10 mouse cellular contexts compared by ENCODE assay signal in the genomic region with DNA sequence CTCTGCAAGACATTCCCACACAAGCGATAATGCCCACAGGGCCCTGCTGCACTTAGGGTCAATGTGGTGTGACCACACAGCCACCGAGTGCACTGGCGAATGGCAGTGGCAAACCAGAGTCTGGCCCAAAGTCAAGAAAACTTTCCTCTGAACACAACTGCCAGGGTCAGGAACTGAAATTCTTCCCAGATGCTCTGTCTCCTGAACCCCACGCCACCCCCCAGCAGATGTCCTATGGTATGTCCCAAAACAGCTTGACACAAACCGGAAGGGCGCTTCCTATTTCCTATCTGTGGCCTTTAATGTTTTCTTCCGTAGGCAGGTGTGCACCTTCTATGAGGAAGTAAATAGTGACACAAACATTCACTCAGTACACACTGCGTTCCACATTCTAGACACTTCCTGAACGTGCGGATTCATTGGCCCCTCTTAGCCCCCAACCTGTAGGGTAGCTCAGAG. TPM values are rescaled to one million over a fixed set of nuclear protein-coding genes. Genes with fewer than 3 reads are reported as not detected.
DNase-seq lines count a peak whose midpoint lies in the region; ATAC-seq lines count a peak whose summit lies in the region.
"Had no signal": no experiment of that assay in that cellular context is flagged by ENCODE, and none has a peak within 500 bp of the region (broad histone marks: within the 10 kb centered on the region; RNA-seq: fewer than 3 reads in every experiment).

No protein-coding gene starts in this region.

- WGBS in liver, embryonic 15.5 days (ENCODE audit: insufficient replicate concordance), result 27% methylated on average over 10 of the region's 10 CpGs
- WGBS in forebrain, embryonic 14.5 days, result 91% methylated on average over 10 of the region's 10 CpGs

- peak; percentile 28 for DNase-seq in lung, postnatal 36 days
- no peak for DNase-seq in lung, postnatal 25 days (ENCODE audit: low spot score)
- peak; percentile 33 to 38 for DNase-seq in thymus, postnatal 36 days
- DNase-seq in cerebellum, adult 11-12 months, result no peak
- DNase-seq in adrenal gland, adult (ENCODE audit: inconsistent age in 2 of 2, low spot score in 1 of 2), result no peak
- DNase-seq in forebrain, embryonic 14.5 days (ENCODE audit: low spot score), result no peak

- peak; percentile 76 for ATAC-seq in granulocyte monocyte progenitor cell, adult 5-6 weeks (replicated peaks; ENCODE audit: poor library complexity, severe bottlenecking)
- ATAC-seq in liver, embryonic 15.5 days (ENCODE audit: insufficient read depth), result no peak
- no peak for ATAC-seq in forebrain, embryonic 14.5 days
- ATAC-seq: hindbrain, embryonic 16.5 days had no signal

- H3K27ac ChIP-seq in liver, embryonic 15.5 days (replicated peaks), result no peak overlapping the region
- H3K27ac ChIP-seq in forebrain, embryonic 14.5 days (ENCODE audit: low read depth, low read length), result no peak overlapping the region

- no peaks in the 10 kb centered on the region for H3K36me3 ChIP-seq in liver, embryonic 15.5 days (replicated peaks)
- no peaks in the 10 kb centered on the region for H3K36me3 ChIP-seq in forebrain, embryonic 14.5 days (ENCODE audit: control insufficient read depth, insufficient read depth, low read length)
- H3K36me3 ChIP-seq: G1E had no signal

- H3K27me3 ChIP-seq in liver, embryonic 15.5 days, result no peaks in the 10 kb centered on the region
- H3K27me3 ChIP-seq in forebrain, embryonic 14.5 days (replicated peaks; ENCODE audit: control insufficient read depth, insufficient read depth, low read length), result no peaks in the 10 kb centered on the region

- H3K4me3 ChIP-seq in liver, embryonic 15.5 days (replicated peaks), result no peak overlapping the region
- H3K4me3 ChIP-seq in forebrain, embryonic 14.5 days (ENCODE audit: low read depth, low read length), result no peak overlapping the region

- no peaks in the 10 kb centered on the region for H3K9me3 ChIP-seq in liver, embryonic 15.5 days (replicated peaks)
- H3K9me3 ChIP-seq in forebrain, embryonic 14.5 days (replicated peaks; ENCODE audit: control insufficient read depth, low read length), result no peaks in the 10 kb centered on the region
- H3K9me3 ChIP-seq: G1E had no signal

- peak overlapping the region; percentile 5; the same call in 1 of the 2 replicates for H3K4me2 ChIP-seq in liver, embryonic 15.5 days
- no peak overlapping the region for H3K4me2 ChIP-seq in forebrain, embryonic 14.5 days (ENCODE audit: low read length)

- H3K9ac ChIP-seq in liver, embryonic 15.5 days, result no peak overlapping the region
- H3K9ac ChIP-seq in forebrain, embryonic 14.5 days (ENCODE audit: low read length), result no peak overlapping the region

- H3K4me1 ChIP-seq in liver, embryonic 15.5 days (replicated peaks), result peaks cover 31% of the 10 kb centered on the region
- peaks cover 7% of the 10 kb centered on the region; the same call in 1 of the 2 replicates for H3K4me1 ChIP-seq in forebrain, embryonic 14.5 days (ENCODE audit: control insufficient read depth, insufficient read depth, low read length)

RNA-seq across cellular contexts. Expression of gene Cnn3, which starts 40.8 kb away (rescaled TPM):
- total RNA-seq in granulocyte monocyte progenitor cell, adult 5-6 weeks (2014; fragmentation: Nextera tagmentation), result 34.5 and 37.7 TPM in 2 replicates
- total RNA-seq in granulocyte monocyte progenitor cell, adult 5-6 weeks (2017), result 24.6 and 28.0 TPM in 2 replicates
- polyA plus RNA-seq in liver, embryonic 15.5 days (2015; fragmentation: Nextera tagmentation; extraction: Ambion mirVana), result 97.4 and 98.3 TPM in 2 replicates
- polyA plus RNA-seq in forebrain, embryonic 14.5 days (2014; fragmentation: Nextera tagmentation; extraction: Ambion mirVana), result 691 and 743 TPM in 2 replicates
- polyA plus RNA-seq: G1E had no signal

Comparison
In these comparisons a context has a peak if more than half of its experiments do, and no peak if none do; other contexts are left out.
1. DNase-seq: peak in lung, postnatal 36 days (single experiment) and thymus, postnatal 36 days (2 of 2); none in lung, postnatal 25 days (single experiment), cerebellum, adult 11-12 months (single experiment), adrenal gland, adult (0 of 2) and forebrain, embryonic 14.5 days (single experiment).